Mouse (Mus musculus): ENCODE results near the gene Ssxb2. TPM values are rescaled to one million over a fixed set of nuclear protein-coding genes. Genes with fewer than 3 reads are reported as not detected.

Gene Ssxb2
- not detected in 2 replicates for polyA plus RNA-seq (2012; ENCODE audit: low replicate concordance)

DNA sequence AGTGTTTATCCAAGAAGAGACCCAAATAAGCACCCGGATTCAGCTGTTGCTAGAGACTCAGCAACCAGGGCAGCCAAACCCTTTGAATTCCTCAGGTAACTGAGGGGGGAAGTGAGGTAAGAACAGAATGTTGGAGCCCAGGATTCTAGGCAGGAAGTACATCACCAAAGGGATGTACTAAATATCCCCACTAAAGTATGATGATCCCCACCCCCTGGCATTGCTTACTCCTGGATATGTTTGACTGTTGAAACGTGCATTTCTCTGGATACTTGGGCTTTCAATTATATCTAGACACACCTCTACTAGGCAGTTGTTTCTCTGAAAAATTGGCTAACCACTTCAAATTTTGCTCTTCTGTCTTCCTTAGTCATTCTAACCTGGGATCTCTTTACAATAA lies at the start of gene Ssxb2:
Ssxb2 (minus strand) TSS at position 101 of the 400 bp plus-strand sequence.

DNA sequence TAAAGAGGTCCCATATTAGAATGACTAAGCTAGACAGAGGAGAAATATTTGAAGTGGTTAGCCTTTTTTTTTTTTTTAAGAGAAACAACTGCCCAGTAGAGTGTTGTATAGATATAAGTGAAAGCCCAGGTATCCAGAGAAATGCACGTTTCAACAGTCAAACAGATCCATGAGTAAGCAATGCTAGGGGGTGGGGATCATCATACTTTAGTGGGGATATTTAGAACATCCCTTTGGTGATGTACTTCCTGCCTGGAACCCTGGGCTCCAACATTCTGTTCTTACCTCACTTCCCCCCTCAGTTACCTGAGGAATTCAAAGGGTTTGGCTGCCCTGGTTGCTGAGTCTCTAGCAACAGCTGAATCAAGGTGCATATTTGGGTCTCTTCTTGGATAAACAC lies 48.5 kb downstream of the Ssxb2 start, which contains the start of gene Ssxb1:
Ssxb1 (plus strand) TSS at position 301 of the 400 bp plus-strand sequence.

Other genes starting within 250 kb of the Ssxb2 start
- gene Ftsj1, start 209.3 kb downstream of the Ssxb2 start, polyA plus RNA-seq (2012; ENCODE audit: low replicate concordance) = 8.0 and 8.3 TPM in 2 replicates
- 0.38 and 35.8 TPM in 2 replicates for gene Slc38a5, start 190.6 kb downstream of the Ssxb2 start, polyA plus RNA-seq (2012; ENCODE audit: low replicate concordance)
- gene Ssxb10, start 134.3 kb downstream of the Ssxb2 start, polyA plus RNA-seq (2012; ENCODE audit: low replicate concordance) = not detected in 2 replicates
- gene Ssxb9, start 94.7 kb downstream of the Ssxb2 start, polyA plus RNA-seq (2012; ENCODE audit: low replicate concordance) = not detected in 2 replicates
- not detected in 2 replicates for gene Ssxb1, start 48.4 kb downstream of the Ssxb2 start, polyA plus RNA-seq (2012; ENCODE audit: low replicate concordance)
- gene Gm14459, start 63.2 kb upstream of the Ssxb2 start, polyA plus RNA-seq (2012; ENCODE audit: low replicate concordance) = not detected in 2 replicates
- not detected in 2 replicates for gene Ssxb6, start 86.5 kb upstream of the Ssxb2 start, polyA plus RNA-seq (2012; ENCODE audit: low replicate concordance)
- not detected in 2 replicates for gene Ssxb3, start 130.1 kb upstream of the Ssxb2 start, polyA plus RNA-seq (2012; ENCODE audit: low replicate concordance)
- gene Ssxb8, start 229.1 kb upstream of the Ssxb2 start, polyA plus RNA-seq (2012; ENCODE audit: low replicate concordance) = not detected in 2 replicates

All from hematopoietic multipotent progenitor cell, adult 10-12 weeks (in vitro differentiated cells).